Mouse (Mus musculus) megakaryocyte, embryonic 14.5 days (primary cell): ENCODE measurements at regions not wholly inside any gene's neighbourhood (a gene's known extent, or its start where the extent isn't known, plus 50 kb on each side); places are given as distances from the start of the nearest gene placed in this dataset.

ENCODE experiments used
- FLI1 ChIP-seq: IDR thresholded peaks from 2 replicates; pipeline ENCODE4 v1.6.1; 2012; ENCODE audit warnings: low read length, inconsistent platforms, mixed read lengths
- GATA1 ChIP-seq: IDR thresholded peaks from 3 replicates; pipeline ENCODE4 v1.6.1; 2012; ENCODE audit warnings: mixed read lengths, low read length, inconsistent platforms, borderline replicate concordance

GRCm38 (mm10) chr19:60030212-60030788 lies 86.8 kb upstream of the Rab11fip2 start:
- TF ChIP-seq GATA1 (no peak), FLI1 (no peak)
